Mouse (Mus musculus) inflammation-experienced regulatory T-cells, adult 6 months (primary cell): ENCODE data around the gene Rapgef1. TPM values are rescaled to one million over a fixed set of nuclear protein-coding genes. Genes with fewer than 3 reads are reported as not detected.

Source experiments
- ATAC-seq: one replicate; pipeline ENCODE4 v1.8.0; 2017
- polyA plus RNA-seq, 3 experiments: library from polyadenylated mRNA; unstranded; fragments of 100-300 nt; shearing (Covaris generic); gene quantifications; one replicate each; pipeline ENCODE4 v1.2.1; 2017

Gene Rapgef1
- 10 to 100 TPM; 26.4 to 37.9 (median 29.7) TPM for polyA plus RNA-seq

- ATAC-seq = peak; percentile 76
Observed at GRCm38 (mm10) chr2:29619484-29620300, at the start of gene Rapgef1. Gene Rapgef1, plus strand, starts transcription at chr2:29619720.

- no peak for ATAC-seq
Observed at GRCm38 (mm10) chr2:29571921-29572700, 47.4 kb upstream of the Rapgef1 start.

- ATAC-seq = no peak
Observed at GRCm38 (mm10) chr2:29572811-29573427, 46.6 kb upstream of the Rapgef1 start.

DNA sequence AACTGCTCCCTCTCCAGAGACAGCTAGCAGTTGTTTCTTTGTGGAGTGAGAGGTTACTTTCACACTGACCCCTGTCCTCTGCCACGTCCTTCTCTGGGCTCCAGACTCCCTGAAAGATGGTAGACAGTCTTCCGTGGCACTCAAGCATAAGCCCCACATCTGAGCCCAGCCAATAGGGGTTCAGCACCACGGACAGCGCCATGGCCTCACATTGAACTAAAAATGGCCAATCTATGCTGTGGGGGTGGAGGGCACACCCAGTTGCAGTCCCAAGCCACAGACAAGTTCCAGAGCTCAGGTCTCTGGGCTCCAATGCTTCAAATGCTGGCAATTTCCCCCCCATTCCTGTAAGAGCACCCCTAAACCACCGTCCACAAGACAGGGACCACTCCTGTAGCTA lies 45.9 kb upstream of the Rapgef1 start:
- ATAC-seq = no peak

GRCm38 (mm10) chr2:29574187-29574586 lies 45.3 kb upstream of the Rapgef1 start:
- no peak for ATAC-seq

DNA sequence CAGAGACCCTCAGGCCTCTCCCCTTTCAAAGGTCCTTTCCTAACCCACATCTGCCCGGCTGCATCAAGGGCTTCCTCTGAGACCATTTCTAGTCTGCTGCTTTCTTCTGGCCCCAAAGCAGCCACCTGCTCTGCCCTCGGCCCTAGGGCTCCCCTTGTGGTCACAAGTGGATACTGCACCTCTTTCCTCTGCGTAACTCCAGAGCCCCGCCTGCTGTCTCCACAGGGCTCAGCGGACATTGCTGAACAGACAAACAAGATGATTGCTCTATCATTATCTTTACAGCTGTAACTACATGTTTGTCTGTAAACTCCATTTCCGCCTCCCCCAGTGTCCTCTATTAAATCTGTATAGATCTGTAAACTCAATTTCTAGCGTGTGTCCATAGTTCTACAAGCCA lies 37.1 kb upstream of the Rapgef1 start:
- ATAC-seq = no peak

DNA sequence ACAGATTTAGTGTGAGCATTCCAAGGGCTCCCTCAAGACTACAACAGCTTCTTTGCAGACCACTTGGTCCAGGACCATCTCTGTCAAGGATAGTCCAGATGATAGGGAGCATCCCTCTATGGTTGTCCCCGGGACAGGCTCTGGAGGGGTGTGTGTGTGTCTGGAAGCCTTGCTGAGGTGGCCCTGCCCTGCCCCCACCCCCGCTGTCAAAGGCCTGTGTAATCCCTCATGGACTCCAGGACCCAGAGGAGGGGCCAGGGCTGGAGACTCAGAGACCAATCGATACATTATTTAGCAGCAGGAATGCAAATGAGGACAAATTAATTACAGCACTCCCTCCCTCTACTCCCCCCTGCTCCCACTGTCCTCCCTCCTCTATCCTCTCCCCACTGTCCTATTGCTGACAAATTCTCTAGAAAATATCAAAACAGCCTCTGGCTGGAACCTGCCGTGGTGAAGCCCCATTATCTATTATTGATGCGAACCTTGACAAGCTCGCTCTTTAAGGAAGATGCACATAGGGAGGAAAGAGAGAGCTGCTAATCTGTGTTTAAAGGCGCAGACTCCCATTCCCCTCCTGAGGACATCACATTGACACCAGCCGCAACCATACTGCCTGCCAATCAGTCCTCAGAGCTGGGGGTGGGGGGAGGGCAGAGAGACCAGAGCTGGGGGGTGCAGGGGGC lies 33.4 kb upstream of the Rapgef1 start:
- ATAC-seq = no peak

DNA sequence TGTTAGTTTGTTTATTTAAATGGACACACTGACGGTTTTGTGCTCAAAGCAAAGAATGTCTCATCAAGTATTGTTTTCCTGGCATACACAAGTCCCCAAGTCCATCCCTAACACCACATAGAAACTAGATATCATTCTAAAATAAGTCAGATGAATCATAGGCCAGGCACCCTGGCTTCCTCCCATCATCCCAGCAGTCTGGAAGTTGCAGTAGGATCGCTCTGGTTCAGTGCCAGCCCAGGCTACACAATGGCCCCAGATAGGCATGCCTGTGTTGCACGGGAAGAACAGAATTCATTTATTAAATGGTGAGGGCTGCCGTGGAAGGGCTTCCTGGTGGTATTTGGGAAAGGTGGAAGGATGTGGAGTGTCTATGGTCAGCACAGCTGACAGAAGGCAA lies 31.5 kb upstream of the Rapgef1 start:
- no peak for ATAC-seq

- ATAC-seq = no peak
Observed at GRCm38 (mm10) chr2:29589266-29589665, 30.3 kb upstream of the Rapgef1 start.

GRCm38 (mm10) chr2:29591626-29592025 lies 27.9 kb upstream of the Rapgef1 start:
- ATAC-seq = no peak

DNA sequence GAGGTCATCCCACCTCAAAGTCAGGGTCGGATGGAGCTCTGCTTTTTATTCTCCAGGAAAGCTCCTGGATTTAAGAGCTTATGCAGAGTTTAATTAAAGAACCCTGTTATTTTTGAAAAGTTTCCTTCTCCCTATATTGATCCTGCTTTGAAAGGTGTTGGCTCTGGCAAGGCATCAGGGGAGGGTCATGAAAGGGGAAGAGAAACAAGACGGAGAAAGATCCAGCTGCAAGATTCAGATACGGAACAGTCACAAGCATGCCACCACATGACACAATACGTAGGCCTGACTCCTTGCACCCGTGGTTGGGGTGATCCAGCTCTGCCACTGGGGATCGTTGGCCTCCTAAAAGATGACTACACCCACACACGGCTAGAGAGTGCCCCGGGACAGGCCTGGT lies 27.0 kb upstream of the Rapgef1 start:
- ATAC-seq = no peak

GRCm38 (mm10) chr2:29603930-29604329 lies 15.6 kb upstream of the Rapgef1 start:
- no peak for ATAC-seq

GRCm38 (mm10) chr2:29605591-29605990 lies 13.9 kb upstream of the Rapgef1 start:
- ATAC-seq = no peak

DNA sequence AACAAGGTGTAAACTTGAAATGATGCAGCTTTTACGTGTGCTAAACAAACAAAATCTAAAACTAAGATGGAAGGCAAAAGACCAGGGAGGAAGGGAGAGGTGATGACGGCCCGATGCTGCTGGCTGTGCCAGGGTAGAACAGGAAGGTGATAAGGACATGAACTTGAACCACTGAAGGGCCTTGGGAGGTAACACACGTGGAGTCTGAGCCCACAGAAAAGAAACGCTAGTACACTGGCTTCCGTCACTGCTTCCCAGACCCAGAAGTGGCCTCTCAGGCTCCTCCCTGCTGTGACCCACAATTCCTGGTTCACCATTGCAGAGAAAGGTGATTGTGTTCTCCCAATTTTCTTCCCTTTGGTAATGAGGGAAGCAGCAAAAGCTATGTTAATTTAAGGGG lies 13.1 kb upstream of the Rapgef1 start:
- no peak for ATAC-seq

GRCm38 (mm10) chr2:29617341-29617740 lies 2.2 kb upstream of the Rapgef1 start:
- no peak for ATAC-seq

DNA sequence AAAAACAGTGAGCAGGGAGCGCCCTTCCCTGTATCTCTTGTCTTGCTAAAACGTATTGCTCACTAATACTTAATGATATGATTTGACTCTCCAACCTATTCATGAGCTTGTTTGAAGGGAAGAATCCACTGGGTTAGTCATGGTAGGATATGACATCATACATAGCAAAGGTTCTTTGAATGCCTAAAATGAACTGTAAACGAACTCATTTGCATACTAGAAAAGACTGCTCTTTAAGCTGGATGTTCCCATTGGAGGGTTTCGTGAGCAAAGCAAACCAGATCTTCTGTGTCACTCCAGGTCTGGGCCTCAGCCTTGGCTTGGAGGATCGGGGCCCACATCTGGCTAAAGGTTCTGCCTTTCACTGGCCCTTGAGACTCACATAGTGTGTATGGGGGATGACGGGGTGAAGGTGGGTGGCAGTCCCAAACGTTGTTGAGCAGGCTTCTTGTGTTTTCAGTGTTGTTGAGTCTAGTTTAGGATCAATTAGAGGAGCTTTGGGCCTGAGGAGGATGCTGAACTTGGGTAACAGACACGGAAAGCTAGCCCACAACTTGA lies 515 bp upstream of the Rapgef1 start:
- ATAC-seq = peak; percentile 8

GRCm38 (mm10) chr2:29620301-29620827 lies 844 bp downstream of the Rapgef1 start:
- no peak for ATAC-seq

- no peak for ATAC-seq
Observed at GRCm38 (mm10) chr2:29621163-29621562, 1.6 kb downstream of the Rapgef1 start.

- ATAC-seq = no peak
Observed at GRCm38 (mm10) chr2:29621636-29622035, 2.1 kb downstream of the Rapgef1 start.

DNA sequence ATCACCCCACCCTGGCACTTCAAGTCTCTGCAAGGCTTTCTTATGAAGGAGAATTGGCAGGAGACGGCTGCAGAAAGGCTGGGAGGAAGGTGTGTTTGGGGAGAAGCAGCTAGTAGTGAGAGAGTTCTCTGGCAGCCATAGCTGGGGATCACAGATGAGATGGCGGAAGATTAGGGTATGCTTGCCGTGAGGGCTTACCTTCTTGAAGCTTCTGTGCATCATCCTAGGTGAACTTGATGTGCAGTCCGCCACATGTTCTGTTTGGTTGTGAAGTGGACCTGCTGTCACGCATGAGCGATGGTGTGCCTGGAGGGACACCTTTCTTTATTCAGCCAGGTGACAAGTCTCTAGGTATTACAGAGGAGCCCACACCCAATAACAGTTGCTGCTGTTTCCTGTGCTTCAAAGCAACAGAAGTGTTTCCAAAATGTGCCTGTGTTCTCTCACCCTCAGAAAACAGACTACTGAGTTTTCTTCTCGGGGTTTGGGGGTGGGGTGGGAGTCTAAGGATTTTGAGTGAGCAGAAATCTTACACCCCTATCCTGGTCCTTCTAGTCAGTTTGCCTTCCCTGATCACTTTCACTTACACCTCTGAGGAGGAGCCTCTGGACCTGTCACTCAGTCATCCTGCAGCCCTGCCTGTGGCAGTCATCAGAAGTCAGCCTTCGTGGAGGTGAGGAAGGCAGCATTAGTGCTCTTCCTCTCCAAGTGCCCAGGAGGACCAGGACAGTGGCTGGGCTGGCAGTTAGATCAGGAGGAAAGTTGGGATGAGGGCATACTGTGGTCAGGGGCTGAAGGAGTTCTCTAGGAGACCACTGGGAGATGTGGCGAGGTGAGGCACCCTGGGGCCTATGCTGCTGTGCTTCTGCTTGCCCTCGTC lies 2.8 kb downstream of the Rapgef1 start:
- peak; percentile 33 for ATAC-seq
